Mouse (Mus musculus): ENCODE data around the gene Pip5k1a.
"Not testable (repeated sequence)": the region's sequence is repeated elsewhere in the genome, so short reads cannot be mapped to it uniquely, and the experiment has no call there.

The Pip5k1a gene

DNA sequence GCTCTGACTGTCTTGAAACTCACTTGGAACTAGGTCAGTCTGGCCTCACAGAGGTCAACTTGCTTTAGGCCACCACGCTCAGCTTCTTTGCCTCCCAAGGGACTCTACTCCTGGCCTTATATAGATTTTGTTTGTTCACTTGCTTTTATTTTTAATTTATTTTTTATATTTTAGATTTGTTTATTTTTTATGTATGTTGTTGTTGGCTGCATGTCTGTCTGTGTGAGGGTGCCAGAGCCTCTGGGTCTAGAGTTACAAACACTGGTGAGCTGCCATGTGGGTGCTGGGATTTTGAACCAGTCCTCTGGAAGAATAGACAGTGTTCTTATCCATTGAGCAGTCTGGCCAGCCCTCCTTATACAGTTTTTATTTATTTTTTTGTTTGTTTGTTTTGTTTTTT is 6.0 kb upstream of the Pip5k1a start:
- no peak for DNase-seq (ENCODE audit: low spot score in 2 of 2)

DNA sequence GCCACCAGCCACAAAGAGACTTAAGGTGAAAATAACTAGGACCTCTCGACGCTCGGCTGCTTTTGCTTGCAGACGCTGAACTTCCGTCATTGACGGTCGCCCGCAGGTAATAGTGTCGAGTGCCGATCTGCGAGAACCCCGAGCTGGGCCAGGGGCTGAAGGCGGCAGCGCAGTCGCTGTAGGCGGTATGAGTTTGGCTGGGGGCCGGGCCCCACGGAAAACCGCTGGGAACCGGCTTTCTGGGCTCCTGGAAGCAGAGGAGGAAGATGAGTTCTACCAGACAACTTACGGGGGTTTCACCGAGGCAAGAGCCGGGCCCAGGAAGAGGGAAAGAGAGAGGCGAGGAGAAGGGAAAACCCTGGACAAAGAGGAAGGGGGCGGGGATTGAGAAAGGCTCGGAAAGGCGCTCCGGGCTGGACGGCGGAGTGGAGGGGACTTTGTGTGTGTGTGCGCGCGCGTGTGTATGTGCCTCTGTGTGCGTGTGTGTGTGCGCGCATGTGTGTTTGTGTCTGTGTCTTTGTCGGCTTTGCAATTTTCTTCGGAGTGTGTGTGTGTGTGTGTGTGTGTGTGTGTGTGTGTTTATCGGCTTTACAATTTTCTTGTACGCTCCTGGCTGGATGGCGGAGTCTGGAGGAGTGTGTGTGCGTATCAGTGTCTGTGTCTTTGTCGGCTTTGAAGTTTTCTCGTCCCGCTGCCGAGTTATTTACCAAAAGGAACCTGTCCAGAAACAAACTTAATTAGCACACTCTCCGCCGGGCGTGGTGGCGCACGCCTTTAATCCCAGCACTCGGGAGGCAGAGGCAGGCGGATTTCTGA is 4.4 kb upstream of the Pip5k1a start, which contains the start of gene Vps72:
Vps72 (plus strand) TSS at position 112 of the 816 bp plus-strand sequence.
- peak; percentile 83 to 87 for DNase-seq (ENCODE audit: low spot score in 2 of 2)

DNA sequence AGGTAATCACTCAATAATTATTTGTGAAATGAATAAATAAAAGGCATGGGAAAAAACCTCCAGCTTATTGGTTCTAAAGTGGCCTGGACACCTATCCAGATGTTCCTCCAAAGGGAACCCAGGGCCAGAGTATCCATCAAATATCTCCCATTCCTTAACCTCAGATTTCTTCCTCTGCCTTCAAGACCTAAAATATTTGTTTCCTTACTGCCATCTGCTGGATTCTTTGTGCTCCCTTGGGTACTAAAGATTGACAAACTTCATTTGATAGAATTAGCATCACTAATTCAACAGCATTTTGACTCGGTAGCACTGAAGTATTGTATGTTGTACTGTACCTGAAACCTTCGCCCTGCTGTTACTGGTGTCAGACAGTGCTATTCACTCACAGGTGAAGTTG is 1.2 kb upstream of the Pip5k1a start:
- no peak for DNase-seq (ENCODE audit: low spot score in 2 of 2)

DNA sequence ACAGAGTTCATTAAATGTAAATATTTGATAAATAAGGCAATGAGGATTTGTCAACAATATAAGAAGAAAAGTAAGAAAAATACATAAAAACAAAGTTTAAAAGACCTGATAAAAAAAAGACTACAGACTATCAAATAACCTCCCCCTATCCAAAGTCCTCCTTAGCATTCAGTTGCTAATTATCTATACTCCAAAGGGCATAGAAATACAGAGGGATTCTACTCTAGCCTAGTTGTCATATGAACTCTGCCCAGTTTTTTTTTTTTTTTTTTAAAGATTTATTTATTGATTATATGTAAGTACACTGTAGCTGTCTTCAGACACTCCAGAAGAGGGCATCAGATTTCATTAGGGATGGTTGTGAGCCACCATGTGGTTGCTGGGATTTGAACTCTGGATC is 578 bp upstream of the Pip5k1a start:
- DNase-seq (ENCODE audit: low spot score in 2 of 2), result not testable (repeated sequence)

DNA sequence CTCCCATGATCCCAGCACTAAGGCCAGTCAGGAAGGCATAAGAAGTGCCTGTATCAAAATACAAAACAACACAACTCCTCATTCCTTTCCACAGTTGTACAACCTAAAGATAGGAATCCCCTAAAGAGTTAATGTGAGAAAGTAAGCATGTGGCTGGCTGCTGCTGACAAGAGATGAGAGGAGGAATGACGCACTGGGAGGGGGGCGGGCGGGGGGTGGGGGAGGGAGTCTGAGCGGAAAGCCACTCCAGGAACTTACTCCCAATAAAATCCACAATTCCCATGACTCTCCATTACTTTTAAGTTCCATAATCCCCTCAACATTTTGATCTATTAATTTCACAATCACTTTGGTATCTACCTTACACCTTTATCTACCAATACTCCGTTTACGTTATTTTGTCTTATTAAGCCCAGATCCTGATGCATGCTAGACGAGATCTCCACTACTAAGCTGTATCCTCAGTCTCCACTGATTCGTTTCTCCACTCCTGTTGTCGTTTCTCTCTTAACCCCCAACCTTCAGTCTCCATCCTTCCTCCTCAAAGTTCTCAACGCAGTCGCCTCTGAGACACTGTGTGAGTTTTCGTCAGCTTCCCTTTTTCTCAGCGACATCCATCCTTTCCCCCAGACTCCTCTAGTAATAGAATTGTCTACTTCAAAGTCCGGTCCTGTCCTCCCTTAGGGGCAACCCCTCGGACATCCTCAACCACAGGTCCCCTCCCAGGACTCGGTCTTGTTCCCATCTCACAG is 968 bp downstream of the Pip5k1a start:
- no peak for DNase-seq (ENCODE audit: low spot score in 2 of 2)

DNA sequence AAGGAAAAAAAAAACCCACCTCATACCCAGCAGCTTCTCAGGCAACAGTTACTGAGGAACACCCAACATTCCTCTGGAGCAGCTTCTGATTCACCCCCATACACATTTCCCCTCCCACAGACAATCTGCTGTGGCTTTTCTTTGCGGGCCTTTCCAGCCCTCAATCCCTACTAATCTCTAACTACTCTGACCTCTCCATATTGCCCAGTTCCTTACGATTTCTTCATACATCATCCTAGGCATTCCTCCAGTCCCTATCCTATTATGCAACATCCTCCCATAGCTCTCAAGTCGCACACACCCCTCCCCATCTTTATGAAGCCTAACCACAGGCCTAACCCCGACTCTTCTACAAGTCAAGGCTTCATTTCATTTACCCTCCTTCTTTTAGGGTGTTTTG is 1.6 kb downstream of the Pip5k1a start:
- no peak for DNase-seq (ENCODE audit: low spot score in 2 of 2)

DNA sequence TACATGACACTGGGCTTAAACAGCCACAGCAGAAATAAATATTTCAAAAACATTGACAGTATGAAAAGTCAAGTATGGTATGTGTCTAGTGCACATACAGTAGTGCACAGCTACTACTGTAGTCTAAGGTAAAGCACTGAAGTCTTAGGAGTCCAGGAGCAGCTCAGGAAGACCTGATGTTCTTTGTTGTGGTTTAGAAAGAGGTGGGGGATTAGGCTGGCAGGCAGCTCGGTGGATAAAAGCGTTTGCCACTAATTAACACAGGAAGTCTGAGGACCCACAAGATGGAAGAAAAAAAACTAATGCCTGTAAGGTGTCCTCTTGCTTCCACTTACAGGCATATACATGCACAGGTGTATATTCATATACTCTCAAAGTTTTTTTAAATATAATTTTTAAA is 5.9 kb downstream of the Pip5k1a start:
- DNase-seq (ENCODE audit: low spot score in 2 of 2), result no peak

DNA sequence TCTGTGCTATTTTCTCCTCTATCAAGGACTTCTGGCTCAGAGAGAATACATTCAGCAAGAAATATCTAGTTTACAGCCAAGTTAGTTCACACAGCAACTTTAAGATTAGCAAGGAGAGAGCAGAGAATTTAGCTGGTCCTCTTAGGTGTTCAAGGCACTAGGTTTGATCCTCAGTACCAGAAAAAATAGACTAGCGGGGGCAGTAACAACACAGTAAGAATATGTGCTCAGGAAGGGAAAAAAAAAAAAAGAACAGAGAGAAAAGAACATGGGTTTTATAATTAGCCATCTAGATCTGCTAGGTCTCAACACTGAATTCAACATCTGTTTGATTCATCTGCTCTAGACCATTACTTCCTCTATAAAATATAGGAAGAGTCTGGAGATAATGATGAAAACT is 18.7 kb downstream of the Pip5k1a start:
- DNase-seq (ENCODE audit: low spot score in 2 of 2), result no peak

DNA sequence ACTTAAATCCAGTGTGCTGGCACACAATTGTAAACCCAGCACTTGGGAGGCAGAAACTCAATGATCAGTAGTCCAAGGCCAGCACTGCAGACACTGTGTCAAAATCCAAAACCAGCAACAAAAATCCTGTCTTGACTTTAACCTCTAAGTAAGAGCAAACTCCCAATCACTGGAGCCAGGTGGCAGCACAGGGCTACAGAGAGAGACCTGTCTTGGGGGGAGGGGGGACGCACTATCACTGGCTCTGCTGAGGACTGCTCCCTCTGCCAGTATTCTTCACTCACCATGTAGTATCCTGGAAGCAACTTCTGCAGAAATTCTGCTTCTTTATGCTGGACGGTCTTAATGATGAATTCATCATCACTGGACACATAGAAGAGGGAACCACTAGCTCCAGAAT is 35.1 kb downstream of the Pip5k1a start:
- no peak for DNase-seq (ENCODE audit: low spot score in 2 of 2)

DNA sequence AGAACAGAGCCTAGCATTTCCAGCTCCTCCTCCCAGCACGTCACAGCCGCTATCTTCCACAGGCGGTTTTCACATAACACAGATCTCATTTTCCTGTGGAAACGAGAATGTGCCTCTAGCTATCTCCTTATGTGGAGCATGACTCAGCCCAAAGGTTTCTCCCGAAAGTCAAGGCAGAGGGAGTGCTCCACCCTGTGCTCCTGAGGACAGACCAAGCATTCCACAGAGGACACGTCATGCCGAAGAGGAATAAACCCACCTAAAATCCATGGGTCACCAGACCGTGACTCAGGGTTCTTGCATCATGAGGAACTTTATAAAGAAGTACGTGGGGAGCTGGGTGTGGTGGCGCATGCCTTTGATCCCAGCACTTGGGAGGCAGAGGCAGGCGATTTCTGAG is 40.2 kb downstream of the Pip5k1a start:
- DNase-seq (ENCODE audit: low spot score in 2 of 2), result no peak

DNA sequence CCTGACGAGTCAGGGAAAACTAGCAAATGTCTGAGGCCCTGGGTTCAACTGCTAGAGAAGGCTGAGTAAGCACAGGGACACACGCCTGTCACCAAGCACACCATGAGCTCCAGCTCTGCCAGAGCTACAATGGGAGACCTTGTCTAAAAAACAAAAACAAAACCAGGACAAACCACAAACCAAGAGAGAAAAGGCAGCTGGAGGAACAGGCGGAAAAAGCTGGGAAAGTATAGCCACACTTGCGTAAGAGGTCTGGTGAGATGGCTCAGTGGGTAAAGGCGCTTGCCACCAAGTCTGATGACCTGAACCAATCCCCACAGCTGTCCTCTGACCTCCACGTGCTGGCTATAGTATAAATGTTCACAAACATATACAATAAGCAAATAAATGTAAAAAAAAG is 40.6 kb downstream of the Pip5k1a start:
- DNase-seq (ENCODE audit: low spot score in 2 of 2), result no peak

DNA sequence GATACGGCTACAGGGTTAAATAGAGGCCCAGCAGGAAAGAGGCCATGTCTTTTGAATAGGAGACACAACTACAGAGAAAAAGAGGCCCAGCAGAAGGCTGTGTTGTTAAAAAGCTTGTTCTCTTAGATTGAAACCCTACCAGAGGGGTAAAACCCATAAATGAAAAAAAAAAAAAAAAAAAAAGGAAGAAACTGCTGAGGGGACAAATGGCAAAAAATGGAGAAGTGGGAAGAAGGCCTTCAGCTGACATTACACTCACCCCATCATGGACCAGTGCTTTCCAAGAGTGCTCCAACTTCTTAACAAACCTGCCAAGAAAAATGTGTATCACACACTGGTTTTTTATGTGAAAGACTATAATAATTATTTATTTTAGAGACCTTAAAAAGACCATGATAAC is 41.2 kb downstream of the Pip5k1a start:
- no peak for DNase-seq (ENCODE audit: low spot score in 2 of 2)

DNA sequence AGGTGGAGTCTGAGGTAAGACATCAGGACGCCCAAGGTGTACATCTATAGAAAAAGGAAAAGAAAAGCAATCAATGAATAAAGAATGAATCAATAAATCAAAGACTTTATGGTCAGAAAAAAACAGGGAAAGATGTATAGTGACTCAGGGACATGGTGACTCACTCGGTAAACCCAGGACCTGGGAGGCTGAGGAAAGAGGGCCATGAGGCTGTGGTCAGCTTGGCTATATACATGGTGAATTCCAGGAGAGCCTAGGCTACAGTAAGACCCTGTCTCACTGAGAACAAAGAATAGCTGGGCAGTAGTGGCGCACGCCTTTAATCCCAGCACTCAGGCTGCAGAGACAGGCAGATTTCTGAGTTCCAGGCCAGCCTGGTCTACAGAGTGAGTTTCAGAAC is 43.0 kb downstream of the Pip5k1a start:
- no peak for DNase-seq (ENCODE audit: low spot score in 2 of 2)

DNA sequence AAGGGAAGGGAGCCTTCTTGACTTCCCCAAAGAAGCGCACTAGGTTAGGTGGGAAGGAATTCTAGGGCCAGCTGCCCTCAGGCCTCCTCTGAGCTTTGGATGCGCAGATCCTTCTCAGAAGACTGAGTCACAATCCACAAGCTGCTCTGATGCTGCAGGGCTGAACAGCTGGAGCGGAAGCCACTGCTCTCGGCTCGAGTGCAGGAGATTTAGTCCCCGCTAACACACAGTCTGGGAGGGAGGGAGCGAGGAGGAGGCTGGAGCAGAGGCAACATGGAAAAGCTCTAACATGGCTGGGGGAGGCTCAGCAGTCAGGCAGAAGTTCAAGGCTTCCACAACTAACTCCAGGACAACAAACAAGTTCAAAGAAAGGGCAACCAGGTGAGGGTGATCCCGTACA is 48.7 kb downstream of the Pip5k1a start:
- no peak for DNase-seq (ENCODE audit: low spot score in 2 of 2)

DNA sequence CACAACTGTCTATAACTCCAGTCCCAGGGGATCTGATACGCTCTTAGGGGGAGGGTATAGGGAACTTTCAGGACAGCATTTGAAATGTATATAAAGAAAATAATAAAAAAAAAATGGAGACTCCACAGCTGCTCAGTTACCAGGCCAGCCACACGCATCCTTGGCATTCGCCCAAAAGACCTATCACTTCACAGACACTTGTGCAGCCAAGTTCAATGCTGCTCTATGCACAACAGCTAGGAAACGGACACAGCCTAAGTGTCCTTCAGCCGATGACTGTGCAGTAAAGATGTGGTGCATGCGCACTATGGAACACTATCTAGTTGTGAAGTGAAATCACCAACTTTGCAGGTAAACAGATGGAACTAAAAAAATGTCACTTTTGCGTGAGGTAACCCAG is 50.5 kb downstream of the Pip5k1a start:
- no peak for DNase-seq (ENCODE audit: low spot score in 2 of 2)

DNA sequence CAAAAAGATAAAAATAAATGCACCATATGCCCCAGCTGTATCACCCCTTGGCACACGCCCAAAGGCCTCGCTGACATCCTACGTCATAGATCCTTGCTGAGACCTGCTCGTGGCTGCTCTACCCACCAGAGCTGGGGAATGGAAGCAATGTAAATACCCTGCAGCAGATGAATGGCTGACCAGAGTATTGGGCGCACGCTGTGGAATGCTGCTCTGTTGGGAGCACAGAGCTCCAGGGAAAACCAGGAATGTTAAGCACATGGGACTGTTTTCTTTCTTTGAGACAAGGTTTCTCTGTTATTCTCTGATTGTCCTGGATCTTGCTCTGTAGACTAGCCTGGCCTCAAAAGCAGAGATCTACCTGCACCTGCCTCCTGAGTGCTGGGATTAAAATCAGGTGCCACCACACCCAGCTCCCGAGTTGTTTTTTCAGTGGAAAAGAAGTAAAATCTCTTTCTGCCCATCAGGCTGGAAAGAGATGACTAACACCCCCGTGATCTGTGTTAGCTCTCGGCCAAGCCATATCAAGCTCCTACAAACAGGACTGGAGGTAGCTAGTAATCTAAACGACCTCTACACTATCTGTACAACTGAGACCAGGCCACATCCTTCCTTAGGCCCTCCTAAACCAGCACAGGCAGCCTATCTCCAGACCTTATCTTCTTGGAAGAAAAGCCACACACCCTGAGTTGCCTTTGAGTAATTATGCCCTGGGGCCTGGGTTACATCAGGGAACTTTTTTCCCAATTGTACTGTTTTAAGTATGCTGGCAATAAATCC is 52.1 kb downstream of the Pip5k1a start:
- no peak for DNase-seq (ENCODE audit: low spot score in 2 of 2)

DNA sequence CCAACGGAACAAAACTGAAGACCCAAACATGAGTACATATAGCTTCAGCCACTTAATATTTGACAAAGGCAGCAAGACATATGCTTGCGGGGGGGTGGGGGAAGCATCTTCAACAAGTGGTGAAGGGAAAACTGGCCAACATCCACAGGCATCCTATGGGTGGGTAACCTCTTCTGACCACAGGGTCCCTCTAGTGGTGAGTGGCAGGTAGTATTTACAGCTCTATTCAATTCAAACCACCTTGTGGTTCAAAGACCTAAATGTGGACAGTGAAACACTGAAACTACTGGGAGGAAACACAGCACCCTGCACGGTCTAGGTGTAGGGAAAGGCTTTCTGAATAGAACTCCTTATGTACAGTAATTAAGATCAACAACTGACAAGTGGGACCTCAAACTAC is 53.0 kb downstream of the Pip5k1a start:
- DNase-seq (ENCODE audit: low spot score in 2 of 2), result peak; percentile 31 to 34

DNA sequence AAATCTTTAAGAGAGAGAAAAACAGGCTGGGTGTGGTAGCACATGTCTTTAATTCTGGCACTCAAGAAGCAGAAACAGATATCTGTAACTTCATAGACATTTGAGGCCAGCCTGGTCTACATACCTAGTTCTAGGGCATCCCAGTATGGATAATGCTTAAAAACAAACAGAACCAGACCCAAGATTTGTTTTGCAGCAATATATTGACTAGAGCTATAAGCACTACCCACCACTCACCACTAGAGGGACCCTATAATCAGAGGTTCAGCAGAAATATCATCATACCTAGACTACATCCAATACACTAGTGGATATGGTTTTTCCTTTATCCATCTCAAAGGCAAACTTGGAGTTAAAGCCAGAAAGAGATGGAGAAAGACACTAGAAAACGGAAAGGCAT is 53.8 kb downstream of the Pip5k1a start:
- peak; percentile 51 to 57 for DNase-seq (ENCODE audit: low spot score in 2 of 2)

DNA sequence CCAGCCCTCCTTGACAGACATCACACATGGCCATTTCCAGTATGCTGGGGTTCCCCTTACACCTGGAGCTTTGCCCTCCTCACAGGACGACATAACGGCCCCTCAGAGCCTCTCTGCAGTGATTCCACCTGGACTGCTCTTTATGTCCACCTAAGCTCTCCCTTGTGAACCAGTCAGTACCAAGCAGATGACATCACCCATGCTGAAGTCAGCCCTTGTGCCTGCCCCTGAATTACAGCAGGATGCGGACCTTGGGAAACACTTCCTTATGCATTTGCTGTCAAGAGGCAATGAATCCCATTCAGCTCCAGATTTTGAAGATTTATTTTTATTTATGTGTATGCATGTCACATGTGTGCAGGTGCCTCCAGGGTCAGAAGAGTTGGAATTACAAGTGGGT is 58.8 kb downstream of the Pip5k1a start:
- DNase-seq (ENCODE audit: low spot score in 2 of 2), result no peak

DNA sequence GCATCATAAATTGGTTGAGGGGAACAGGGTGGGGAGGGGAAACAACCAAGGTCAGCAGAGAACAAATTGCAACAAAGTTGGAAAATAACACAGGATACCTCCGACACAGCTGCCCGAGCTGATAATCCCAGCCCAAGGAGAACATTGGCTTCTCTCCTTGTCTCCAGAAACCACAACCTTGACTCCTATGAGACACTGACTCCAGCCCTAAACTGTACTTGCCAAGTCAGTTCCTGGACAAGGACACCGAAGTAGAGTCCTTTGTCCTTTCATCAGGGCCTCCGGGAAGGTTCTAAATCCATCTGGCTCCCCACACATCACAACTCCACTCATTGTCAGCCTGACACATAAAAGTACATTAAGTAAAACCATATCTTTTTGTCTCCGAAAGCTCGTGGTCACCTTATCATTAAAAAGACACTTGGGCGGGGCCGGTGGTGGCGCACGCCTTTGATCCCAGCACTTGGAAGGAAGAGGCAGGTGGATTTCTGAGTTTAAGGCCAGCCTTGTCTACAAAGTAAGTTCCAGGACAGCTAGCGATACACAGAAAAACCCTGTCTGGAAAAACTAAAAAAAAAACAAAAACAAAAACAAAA is 60.2 kb downstream of the Pip5k1a start:
- DNase-seq (ENCODE audit: low spot score in 2 of 2), result no peak

DNA sequence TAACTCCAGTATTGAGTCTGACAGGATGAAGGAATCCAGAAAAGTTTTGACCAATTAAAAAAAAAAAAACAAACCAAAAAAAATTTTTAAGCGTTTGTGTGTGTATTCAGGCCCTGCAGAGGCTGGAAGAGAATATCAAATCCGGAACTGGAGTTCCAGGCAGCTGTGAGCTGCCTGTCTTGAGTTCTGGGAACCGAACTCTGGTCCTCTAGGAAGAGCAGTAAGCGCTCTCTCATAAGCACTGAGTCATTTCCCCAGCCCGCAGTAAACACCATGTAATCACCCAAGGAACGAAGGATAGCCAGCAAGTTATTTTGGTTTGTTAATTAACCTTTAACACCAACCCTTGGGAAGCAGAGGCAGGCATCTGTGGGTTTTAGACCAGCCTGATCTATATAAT is 63.5 kb downstream of the Pip5k1a start:
- no peak for DNase-seq (ENCODE audit: low spot score in 2 of 2)

DNA sequence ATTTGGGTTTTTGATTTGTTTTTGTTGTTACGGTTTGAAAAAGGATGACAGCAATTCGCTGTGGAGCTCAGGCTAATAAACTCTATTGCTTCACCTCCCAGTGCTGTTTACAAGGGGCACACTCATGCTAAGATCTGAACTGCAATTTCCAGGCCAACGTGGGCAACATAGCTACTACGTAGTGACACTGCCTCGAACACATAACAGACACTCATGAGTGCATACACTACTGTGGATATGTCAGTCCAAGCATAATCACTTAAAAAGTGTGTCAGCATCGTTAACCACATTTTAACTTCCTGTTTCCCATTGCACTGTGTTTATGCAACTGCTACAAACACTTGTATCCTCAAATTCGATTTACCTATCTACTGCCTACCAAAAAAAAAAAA is 63.9 kb downstream of the Pip5k1a start:
- DNase-seq (ENCODE audit: low spot score in 2 of 2), result no peak

Data from natural killer cell, adult 2 months (primary cell).